Mouse (Mus musculus): ENCODE data around the gene Spon2. TPM values are rescaled to one million over a fixed set of nuclear protein-coding genes. Genes with fewer than 3 reads are reported as not detected.
A peak's percentile ranks its signal among the peaks of the same experiment; 100 is the strongest.

Gene Spon2
- total RNA-seq (2014; fragmentation: Nextera tagmentation) (not detected in 2 replicates), total RNA-seq (2017) (0.17 and 0.22 TPM in 2 replicates), polyA plus RNA-seq (2012) (0.03 and 0.04 TPM in 2 replicates)

GRCm38 (mm10) chr5:33218081-33218480, at the start of gene Spon2:
TSS of gene Spon2 (minus strand) at chr5:33218455.
- no peaks in the 10 kb centered on the region for H3K9me3 ChIP-seq (replicated peaks)
- H3K4me1 ChIP-seq (ENCODE audit: insufficient read depth, low read depth, low read length) = peaks cover 79% of the 10 kb centered on the region
- peak within 1 kb of the TSS; percentile 59; the same call in 1 of the 2 replicates for H3K4me3 ChIP-seq (ENCODE audit: low read depth, low read length)
- TF ChIP-seq POLR2AphosphoS5 (IDR thresholded peaks at IDR 0.05; ENCODE audit: insufficient replicate concordance, low read depth, low read length) (no peak), TAL1 (conservative IDR thresholded peaks at IDR 0.05; ENCODE audit: low read depth, low read length) (peak; percentile 45)
- DNase-seq (ENCODE audit: low spot score) (peak; percentile 72), ATAC-seq (ENCODE audit: extremely low read depth, insufficient number of reproducible peaks, low FRiP score, poor library complexity, severe bottlenecking) (peak; percentile 22; the same call in 1 of the 2 replicates)
- H3K36me3 ChIP-seq (replicated peaks) = peaks cover 12% of the 10 kb centered on the region
- H3K27me3 ChIP-seq (ENCODE audit: insufficient read depth, low read length) = peaks cover 33% of the 10 kb centered on the region

DNA sequence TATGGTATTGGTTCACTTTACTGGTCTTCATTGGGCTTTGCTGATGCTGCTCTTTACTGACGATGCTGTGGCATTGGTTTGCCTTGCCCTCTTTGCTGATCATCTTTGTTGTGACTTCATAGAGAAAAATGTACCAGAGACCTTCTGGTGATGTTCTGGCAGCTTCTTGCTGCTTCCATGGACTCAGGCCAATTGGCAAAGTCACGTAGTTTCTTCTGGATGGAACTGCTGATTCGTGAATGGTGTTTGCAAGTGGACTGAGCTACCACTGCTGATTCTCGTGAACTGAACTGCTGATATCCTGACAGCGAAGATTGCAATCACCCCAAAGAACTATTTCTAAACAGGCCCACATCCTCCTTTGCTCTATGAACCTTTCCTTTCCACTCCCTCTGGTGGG, 36.2 kb upstream of the Spon2 start:
- no peak overlapping the region for H3K4me3 ChIP-seq (ENCODE audit: low read depth, low read length)

DNA sequence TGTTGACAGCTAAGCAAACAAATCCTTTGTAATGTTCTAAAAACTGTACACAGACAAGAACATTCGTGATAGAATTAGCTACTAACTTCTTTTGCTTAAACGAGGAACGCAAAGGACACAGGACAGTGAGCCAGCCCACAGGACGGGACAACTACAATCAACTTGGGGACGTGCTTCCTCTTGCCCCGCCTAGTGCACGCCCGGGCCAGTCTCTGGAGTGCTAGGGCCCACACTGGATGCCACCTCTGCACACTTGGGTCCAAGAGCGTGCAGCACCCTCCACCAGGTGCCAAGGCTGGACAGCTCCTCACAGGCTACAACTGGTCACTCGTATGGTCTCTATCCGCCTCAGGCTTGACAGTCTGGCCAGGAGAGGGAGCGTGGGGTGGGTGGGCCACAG, 29.9 kb upstream of the Spon2 start:
- Histone ChIP-seq H3K36me3 (replicated peaks) (peaks cover 89% of the 10 kb centered on the region), H3K4me1 (ENCODE audit: insufficient read depth, low read depth, low read length) (peaks cover 13% of the 10 kb centered on the region; the same call in 1 of the 2 replicates), H3K4me3 (ENCODE audit: low read depth, low read length) (no peak overlapping the region), H3K27me3 (ENCODE audit: insufficient read depth, low read length) (no peaks in the 10 kb centered on the region), H3K9me3 (replicated peaks) (no peaks in the 10 kb centered on the region)
- ATAC-seq (ENCODE audit: extremely low read depth, insufficient number of reproducible peaks, low FRiP score, poor library complexity, severe bottlenecking) (no peak), DNase-seq (ENCODE audit: low spot score) (no peak)
- TF ChIP-seq GATA1 (IDR thresholded peaks at IDR 0.05; ENCODE audit: borderline replicate concordance, low read length) (no peak), POLR2AphosphoS5 (IDR thresholded peaks at IDR 0.05; ENCODE audit: insufficient replicate concordance, low read depth, low read length) (no peak), CTCF (IDR thresholded peaks at IDR 0.05; ENCODE audit: low read depth, low read length) (no peak), TAL1 (conservative IDR thresholded peaks at IDR 0.05; ENCODE audit: low read depth, low read length) (no peak), GATA2 (IDR thresholded peaks at IDR 0.05; ENCODE audit: borderline replicate concordance, low read depth, low read length) (no peak)

More for the DNA sequence above, 36.2 kb upstream of the Spon2 start:
- H3K4me1 ChIP-seq (ENCODE audit: insufficient read depth, low read depth, low read length) = peaks cover 3% of the 10 kb centered on the region; the same call in 1 of the 2 replicates
- no peak for ATAC-seq (ENCODE audit: extremely low read depth, insufficient number of reproducible peaks, low FRiP score, poor library complexity, severe bottlenecking)
- TF ChIP-seq TAL1 (conservative IDR thresholded peaks at IDR 0.05; ENCODE audit: low read depth, low read length) = no peak
- no peak for TF ChIP-seq GATA2 (IDR thresholded peaks at IDR 0.05; ENCODE audit: borderline replicate concordance, low read depth, low read length)
- TF ChIP-seq CTCF (IDR thresholded peaks at IDR 0.05; ENCODE audit: low read depth, low read length) = no peak
- TF ChIP-seq POLR2AphosphoS5 (IDR thresholded peaks at IDR 0.05; ENCODE audit: insufficient replicate concordance, low read depth, low read length) = no peak
- TF ChIP-seq GATA1 (IDR thresholded peaks at IDR 0.05; ENCODE audit: borderline replicate concordance, low read length) = no peak
- no peaks in the 10 kb centered on the region for H3K27me3 ChIP-seq (ENCODE audit: insufficient read depth, low read length)
- peaks cover 100% of the 10 kb centered on the region for H3K36me3 ChIP-seq (replicated peaks)
- H3K9me3 ChIP-seq (replicated peaks) = no peaks in the 10 kb centered on the region
- no peak for DNase-seq (ENCODE audit: low spot score)

DNA sequence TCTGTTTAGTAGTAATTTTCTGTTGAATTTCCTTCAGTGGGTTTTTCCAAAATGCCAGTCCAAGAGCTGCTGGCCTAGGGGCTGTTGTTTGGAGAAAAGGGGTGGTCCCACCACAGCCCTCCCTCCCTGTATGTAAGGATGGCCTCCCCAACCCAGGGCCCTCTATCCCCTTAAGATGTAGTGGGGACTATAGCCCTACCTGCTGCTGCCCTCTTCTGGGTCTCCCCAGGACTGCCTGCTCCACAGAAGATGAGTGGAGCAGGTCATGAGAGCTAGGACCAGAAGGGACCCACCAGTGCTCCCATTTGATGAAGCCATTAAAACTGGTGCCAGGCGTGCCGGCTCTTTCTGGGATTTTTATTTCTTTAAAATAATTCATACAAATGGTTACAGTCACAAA, 29.1 kb upstream of the Spon2 start:
- Histone ChIP-seq H3K4me3 (ENCODE audit: low read depth, low read length) (no peak overlapping the region), H3K9me3 (replicated peaks) (no peaks in the 10 kb centered on the region), H3K27me3 (ENCODE audit: insufficient read depth, low read length) (no peaks in the 10 kb centered on the region), H3K4me1 (ENCODE audit: insufficient read depth, low read depth, low read length) (peaks cover 13% of the 10 kb centered on the region; the same call in 1 of the 2 replicates), H3K36me3 (replicated peaks) (peaks cover 87% of the 10 kb centered on the region)
- DNase-seq (ENCODE audit: low spot score) (no peak), ATAC-seq (ENCODE audit: extremely low read depth, insufficient number of reproducible peaks, low FRiP score, poor library complexity, severe bottlenecking) (no peak)
- TF ChIP-seq TAL1 (conservative IDR thresholded peaks at IDR 0.05; ENCODE audit: low read depth, low read length) = no peak

DNA sequence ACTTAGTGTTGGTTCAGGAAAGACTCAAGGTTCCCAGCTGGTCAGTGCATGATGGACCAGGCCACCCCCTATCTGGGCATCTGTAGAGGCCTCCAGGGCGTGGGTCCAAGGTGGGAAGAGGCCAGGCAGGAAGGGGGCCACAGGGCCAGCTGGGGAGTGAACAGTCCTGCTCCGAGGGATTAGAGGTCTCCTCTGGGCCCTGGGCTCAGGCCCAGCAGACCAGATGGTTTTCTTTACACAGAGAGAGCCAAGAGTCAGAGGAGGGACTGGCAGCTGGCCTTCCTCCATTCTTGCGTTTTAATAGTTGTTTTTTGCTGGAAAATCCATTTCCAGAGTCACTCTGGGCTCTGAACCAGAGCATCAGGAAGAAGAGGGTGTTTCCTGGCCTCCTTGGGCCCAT, 27.4 kb upstream of the Spon2 start:
- H3K27me3 ChIP-seq (ENCODE audit: insufficient read depth, low read length) = no peaks in the 10 kb centered on the region
- DNase-seq (ENCODE audit: low spot score) = no peak
- no peaks in the 10 kb centered on the region for H3K9me3 ChIP-seq (replicated peaks)
- no peak for TF ChIP-seq CTCF (IDR thresholded peaks at IDR 0.05; ENCODE audit: low read depth, low read length)
- no peak for TF ChIP-seq TAL1 (conservative IDR thresholded peaks at IDR 0.05; ENCODE audit: low read depth, low read length)
- TF ChIP-seq POLR2AphosphoS5 (IDR thresholded peaks at IDR 0.05; ENCODE audit: insufficient replicate concordance, low read depth, low read length) = no peak
- TF ChIP-seq GATA1 (IDR thresholded peaks at IDR 0.05; ENCODE audit: borderline replicate concordance, low read length) = no peak
- no peak for TF ChIP-seq GATA2 (IDR thresholded peaks at IDR 0.05; ENCODE audit: borderline replicate concordance, low read depth, low read length)
- no peak for ATAC-seq (ENCODE audit: extremely low read depth, insufficient number of reproducible peaks, low FRiP score, poor library complexity, severe bottlenecking)
- peaks cover 77% of the 10 kb centered on the region for H3K36me3 ChIP-seq (replicated peaks)
- H3K4me3 ChIP-seq (ENCODE audit: low read depth, low read length) = no peak overlapping the region
- H3K4me1 ChIP-seq (ENCODE audit: insufficient read depth, low read depth, low read length) = peaks cover 13% of the 10 kb centered on the region; the same call in 1 of the 2 replicates

DNA sequence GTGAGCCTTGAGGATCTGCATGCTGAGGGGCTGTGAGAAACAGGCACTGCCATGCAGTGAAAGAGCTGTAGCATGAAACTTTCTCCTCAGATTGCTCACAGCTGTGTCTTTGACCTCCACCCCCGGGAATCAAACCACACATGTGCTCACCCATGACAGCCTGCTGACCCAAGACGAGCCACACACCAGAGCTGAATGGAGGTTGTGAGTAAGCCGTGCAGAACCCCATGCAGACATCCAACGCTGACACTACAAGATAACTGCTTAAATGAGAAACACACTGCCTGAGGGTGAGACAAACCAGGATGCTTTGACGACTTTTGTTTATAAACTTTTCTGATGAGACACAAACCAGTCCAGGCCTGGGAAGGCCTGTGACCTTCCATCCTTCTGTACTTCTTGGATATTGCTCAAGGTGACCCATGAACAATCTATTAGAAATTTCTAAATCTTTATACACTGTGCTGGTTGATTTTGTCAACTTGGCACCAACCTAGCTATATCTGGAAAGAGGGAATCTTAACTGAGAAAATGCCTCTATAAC, 26.2 kb upstream of the Spon2 start:
- DNase-seq (ENCODE audit: low spot score) (no peak), ATAC-seq (ENCODE audit: extremely low read depth, insufficient number of reproducible peaks, low FRiP score, poor library complexity, severe bottlenecking) (no peak)
- Histone ChIP-seq H3K4me1 (ENCODE audit: insufficient read depth, low read depth, low read length) (peaks cover 13% of the 10 kb centered on the region; the same call in 1 of the 2 replicates), H3K9me3 (replicated peaks) (no peaks in the 10 kb centered on the region), H3K4me3 (ENCODE audit: low read depth, low read length) (no peak overlapping the region), H3K36me3 (replicated peaks) (peaks cover 65% of the 10 kb centered on the region), H3K27me3 (ENCODE audit: insufficient read depth, low read length) (no peaks in the 10 kb centered on the region)
- no peak for TF ChIP-seq TAL1 (conservative IDR thresholded peaks at IDR 0.05; ENCODE audit: low read depth, low read length)
- TF ChIP-seq CTCF (IDR thresholded peaks at IDR 0.05; ENCODE audit: low read depth, low read length) = no peak
- TF ChIP-seq POLR2AphosphoS5 (IDR thresholded peaks at IDR 0.05; ENCODE audit: insufficient replicate concordance, low read depth, low read length) = no peak
- no peak for TF ChIP-seq GATA2 (IDR thresholded peaks at IDR 0.05; ENCODE audit: borderline replicate concordance, low read depth, low read length)
- TF ChIP-seq GATA1 (IDR thresholded peaks at IDR 0.05; ENCODE audit: borderline replicate concordance, low read length) = no peak

All from G1E (cell line).